Mouse (Mus musculus) erythroblast, embryonic 14.5 days (primary cell): ENCODE results near the gene Atic.

ENCODE experiments used
- GATA1 ChIP-seq: IDR thresholded peaks from 2 replicates; pipeline ENCODE4 v1.6.1; 2012; ENCODE audit warnings: low read length, inconsistent platforms, mixed read lengths
- TAL1 ChIP-seq: IDR thresholded peaks from 3 replicates; pipeline ENCODE4 v1.6.1; 2012; ENCODE audit warnings: low read length, inconsistent platforms, mixed read lengths

DNA sequence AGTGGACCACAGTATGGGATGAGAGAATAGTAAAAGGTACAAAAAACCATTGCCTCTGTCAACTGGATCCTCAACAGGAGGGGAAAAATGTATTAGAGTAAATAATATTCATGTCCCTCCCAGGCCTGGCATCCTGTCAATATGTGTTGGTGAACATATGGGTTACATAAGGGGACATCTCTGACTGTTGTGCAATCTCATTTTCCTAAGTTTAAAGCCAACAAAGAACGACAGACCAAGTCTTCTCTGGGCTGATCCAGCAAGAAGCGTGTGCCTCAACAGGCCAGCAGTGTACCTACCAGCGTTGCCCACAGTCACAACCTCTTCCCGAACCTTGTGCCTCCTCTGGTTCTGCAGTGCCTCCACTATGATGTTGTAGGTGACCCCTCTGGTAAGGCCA is 38.4 kb downstream of the Atic start:
- TF ChIP-seq GATA1 (no peak), TAL1 (no peak)
